Mouse (Mus musculus) central nervous system, embryonic 18 days (tissue): ENCODE measurements around the gene Gm10382. TPM values are rescaled to one million over a fixed set of nuclear protein-coding genes. Genes with fewer than 3 reads are reported as not detected.

ENCODE experiments used
- polyA plus RNA-seq: library from polyadenylated mRNA; depleted of rRNA; stranded (reverse); fragments of >200 nt; gene quantifications from 2 replicates; pipeline ENCODE4 v1.2.3, GENCODE M21; 2012; rRNA removed

Gene Gm10382
- 0.13 and 0.28 TPM in 2 replicates for polyA plus RNA-seq

DNA sequence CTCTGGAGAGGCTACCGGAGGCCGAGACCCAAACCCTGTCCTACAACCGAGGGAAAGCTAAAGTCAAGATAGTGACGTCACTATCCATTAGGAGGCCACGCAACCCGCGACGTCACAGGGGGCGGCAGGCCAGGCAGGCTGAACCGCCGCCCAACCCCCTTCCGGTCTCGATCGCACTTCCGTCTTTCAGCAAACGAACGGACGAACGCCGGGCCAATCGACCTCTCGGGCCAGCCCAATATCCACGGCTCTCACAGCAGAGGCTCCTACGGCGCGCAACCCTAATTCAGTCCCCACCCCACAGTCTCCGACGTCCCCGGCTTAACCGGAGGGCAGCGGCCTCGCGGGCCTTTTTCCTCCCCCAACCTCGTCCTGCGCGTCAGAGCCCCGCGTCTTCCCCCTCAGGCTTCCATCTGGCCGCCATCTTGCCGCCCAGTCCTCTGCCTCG, at the start of gene Gm10382:
Gene Gm10382 (plus strand): TSS at position 192 of the 448 bp plus-strand sequence.

DNA sequence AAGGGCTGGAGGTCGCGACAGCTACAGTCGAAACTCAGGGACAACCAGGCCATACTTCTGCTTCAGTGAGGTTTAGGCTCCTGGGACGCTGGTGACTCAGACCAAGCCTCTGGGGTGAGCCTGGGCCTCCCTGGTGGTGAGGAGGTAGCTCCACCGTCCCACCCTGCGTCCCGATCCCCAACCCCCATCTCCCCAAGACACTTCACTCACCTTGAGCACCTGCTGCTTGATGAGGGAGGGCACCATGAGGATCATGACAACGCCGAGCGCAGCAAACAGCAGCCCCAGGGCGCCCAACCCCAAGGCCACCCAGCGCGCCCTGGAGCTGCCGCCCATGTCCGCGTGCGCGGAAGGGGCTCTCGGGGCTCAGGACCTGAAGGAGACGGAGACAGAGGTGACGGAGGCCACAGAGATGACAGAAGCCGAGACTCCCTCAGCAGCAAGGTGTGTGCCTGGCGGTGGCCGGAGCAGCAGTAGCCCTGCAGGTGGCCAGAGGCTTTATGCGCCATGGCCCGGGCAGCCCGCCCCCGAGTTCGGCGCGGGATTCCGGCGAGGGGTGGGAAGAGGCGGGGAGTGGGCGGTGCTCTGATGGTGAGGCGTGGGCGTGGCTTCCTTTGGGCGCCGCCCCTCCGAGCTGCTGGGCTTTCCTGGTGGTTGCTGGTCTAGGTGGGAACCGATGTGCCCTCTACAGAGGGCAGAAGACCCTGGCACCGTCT, 48.4 kb upstream of the Gm10382 start, which contains the start of gene Scarb1:
Gene Scarb1 (minus strand): TSS at position 548 of the 716 bp plus-strand sequence.

DNA sequence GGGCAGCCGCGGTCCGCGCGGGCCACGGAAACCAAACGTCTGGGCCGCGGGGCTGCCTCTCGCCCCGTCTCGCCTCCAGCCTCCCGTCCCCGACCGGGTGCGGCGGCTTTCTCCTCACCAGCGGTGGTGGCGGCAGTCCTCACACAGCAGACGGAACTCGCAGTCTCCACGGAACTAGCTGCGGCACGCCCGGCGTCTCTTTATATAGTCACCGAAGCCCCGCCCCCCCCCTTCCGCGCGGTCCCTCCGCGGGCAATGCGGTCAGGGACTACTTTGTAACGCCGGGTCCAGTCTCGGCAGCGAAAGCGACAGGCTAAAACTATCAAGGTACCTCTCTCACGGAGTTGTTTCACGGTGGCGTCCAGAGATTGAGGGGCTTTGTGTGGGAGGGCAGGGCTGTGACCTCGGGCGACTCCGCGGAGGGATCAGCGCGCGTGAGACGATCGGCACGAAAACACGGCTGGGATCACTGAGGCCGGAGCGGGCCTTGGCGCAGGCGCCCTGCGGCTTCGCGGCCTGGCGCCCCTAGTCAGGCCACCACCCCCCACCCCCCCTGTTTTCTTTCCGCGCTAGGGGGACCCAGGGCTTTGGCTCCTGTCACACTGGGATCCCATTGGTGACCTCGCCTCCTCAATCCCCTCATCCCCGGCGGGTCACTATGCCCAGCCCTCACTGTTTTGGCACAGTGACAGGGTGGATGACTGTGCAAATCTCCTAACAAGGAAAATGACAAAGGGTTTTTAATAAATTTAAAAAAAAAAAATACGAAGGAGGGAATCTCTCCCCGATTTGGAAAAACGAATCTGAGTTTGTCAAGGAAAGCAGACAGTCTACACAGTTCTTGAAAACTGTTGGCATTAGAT, 688 bp downstream of the Gm10382 start, which contains the start of gene Ubc:
Gene Ubc (minus strand): TSS at position 624 of the 863 bp plus-strand sequence.

DNA sequence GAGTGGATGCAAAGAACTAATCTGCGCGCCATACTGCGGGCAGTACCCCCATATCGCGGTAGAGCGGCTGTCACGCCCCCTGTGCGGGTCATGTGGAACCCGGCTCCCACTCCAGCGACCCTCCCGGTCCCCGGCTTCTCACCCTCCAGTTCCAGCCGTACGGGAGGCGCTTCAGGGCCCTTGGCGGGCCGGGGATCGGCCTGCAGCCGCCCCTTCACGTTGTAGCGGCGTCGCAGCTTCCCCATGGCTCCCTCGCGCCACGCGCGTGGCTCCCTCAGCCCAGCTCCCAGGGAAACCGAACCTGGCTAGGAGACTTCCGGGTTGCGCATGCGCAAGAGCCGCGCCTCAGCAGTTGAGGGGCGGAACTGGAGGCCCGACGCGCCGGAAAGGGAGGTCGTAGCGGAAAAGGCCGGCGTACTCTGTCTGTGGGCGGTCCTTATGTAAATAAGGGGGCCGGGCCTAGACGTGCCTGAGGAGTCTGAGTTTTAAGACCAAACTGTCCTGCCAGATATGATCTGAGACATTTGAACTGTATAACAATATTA, 44.7 kb downstream of the Gm10382 start, which contains the start of gene Dhx37:
Gene Dhx37 (minus strand): TSS at position 329 of the 545 bp plus-strand sequence.

Other genes starting within 250 kb of the Gm10382 start
- 28.9 and 29.0 TPM in 2 replicates for gene Ncor2, start 210.1 kb upstream of the Gm10382 start, polyA plus RNA-seq
- 52.9 and 57.3 TPM in 2 replicates for gene Scarb1, start 48.2 kb upstream of the Gm10382 start, polyA plus RNA-seq
- gene Ubc, start 880 bp downstream of the Gm10382 start, polyA plus RNA-seq = 797 and 818 TPM in 2 replicates
- 24.5 and 25.6 TPM in 2 replicates for gene Dhx37, start 44.8 kb downstream of the Gm10382 start, polyA plus RNA-seq
- gene Bri3bp, start 52.2 kb downstream of the Gm10382 start, polyA plus RNA-seq = 19.2 and 21.1 TPM in 2 replicates
- 117 and 122 TPM in 2 replicates for gene Aacs, start 86.5 kb downstream of the Gm10382 start, polyA plus RNA-seq
- 9.3 and 10.5 TPM in 2 replicates for gene Tmem132b, start 142.5 kb downstream of the Gm10382 start, polyA plus RNA-seq